Mouse (Mus musculus) brown adipose tissue, adult 24 weeks (tissue): ENCODE data around the gene S100a2. TPM values are rescaled to one million over a fixed set of nuclear protein-coding genes. Genes with fewer than 3 reads are reported as not detected.

Source experiments
- polyA plus RNA-seq: library from polyadenylated mRNA; stranded (reverse); fragments of >200 nt; gene quantifications from 2 replicates; pipeline ENCODE4 v1.2.4, GENCODE M21; 2012; ENCODE audit not compliant: missing spikeins, insufficient read depth, insufficient read length

S100a2 gene
- polyA plus RNA-seq, 1 experiment = not detected

Other genes with a start within 250 kb of the S100a2 start
- 0.52 and 2.1 TPM in 2 replicates for gene Slc27a3, start 200.3 kb upstream of the S100a2 start, polyA plus RNA-seq
- 12.6 and 13.2 TPM in 2 replicates for gene Ints3, start 156.6 kb upstream of the S100a2 start, polyA plus RNA-seq
- gene Npr1, start 124.4 kb upstream of the S100a2 start, polyA plus RNA-seq = 18.0 and 27.9 TPM in 2 replicates
- 30.2 and 30.6 TPM in 2 replicates for gene Ilf2, start 114.1 kb upstream of the S100a2 start, polyA plus RNA-seq
- gene Snapin, start 99.2 kb upstream of the S100a2 start, polyA plus RNA-seq = 55.5 and 71.6 TPM in 2 replicates
- gene Chtop, start 80.7 kb upstream of the S100a2 start, polyA plus RNA-seq = 39.6 and 51.2 TPM in 2 replicates
- 1,535 and 1,745 TPM in 2 replicates for gene S100a1, start 75.9 kb upstream of the S100a2 start, polyA plus RNA-seq
- 385 and 454 TPM in 2 replicates for gene S100a13, start 75.8 kb upstream of the S100a2 start, polyA plus RNA-seq
- not detected in 2 replicates for gene S100a14, start 63.4 kb upstream of the S100a2 start, polyA plus RNA-seq
- 86.6 and 89.4 TPM in 2 replicates for gene S100a16, start 53.0 kb upstream of the S100a2 start, polyA plus RNA-seq
- gene S100a3, start 29.7 kb upstream of the S100a2 start, polyA plus RNA-seq = not detected in 2 replicates
- gene Gm42674, start 11.7 kb downstream of the S100a2 start, polyA plus RNA-seq = not detected in 2 replicates
- 21.4 and 30.3 TPM in 2 replicates for gene S100a4, start 13.5 kb downstream of the S100a2 start, polyA plus RNA-seq
- not detected in 2 replicates for gene S100a5, start 18.3 kb downstream of the S100a2 start, polyA plus RNA-seq
- 192 and 232 TPM in 2 replicates for gene S100a6, start 22.6 kb downstream of the S100a2 start, polyA plus RNA-seq
- gene S100a7a, start 63.8 kb downstream of the S100a2 start, polyA plus RNA-seq = not detected in 2 replicates
- gene S100a8, start 78.7 kb downstream of the S100a2 start, polyA plus RNA-seq = 14.6 and 14.8 TPM in 2 replicates
- gene S100a9, start 105.5 kb downstream of the S100a2 start, polyA plus RNA-seq = 16.2 and 18.2 TPM in 2 replicates
- gene Pglyrp4, start 136.7 kb downstream of the S100a2 start, polyA plus RNA-seq = not detected in 2 replicates
- not detected in 2 replicates for gene Gm5849, start 187.6 kb downstream of the S100a2 start, polyA plus RNA-seq